Mouse (Mus musculus): ENCODE data around the gene Spata3.
A peak's percentile ranks its signal among the peaks of the same experiment; 100 is the strongest.
"Not testable (repeated sequence)": the region's sequence is repeated elsewhere in the genome, so short reads cannot be mapped to it uniquely, and the experiment has no call there.

Spata3 gene

GRCm38 (mm10) chr1:86016516-86016915 is at the start of gene Spata3:
Spata3 (plus strand) TSS chr1:86016816.
- no peak for DNase-seq

- no peak for DNase-seq
Observed at GRCm38 (mm10) chr1:85969081-85969480, 47.5 kb upstream of the Spata3 start.

- DNase-seq, result no peak
Observed at GRCm38 (mm10) chr1:85969519-85969918, 47.1 kb upstream of the Spata3 start.

GRCm38 (mm10) chr1:85971070-85971469 is 45.5 kb upstream of the Spata3 start:
- no peak for DNase-seq

GRCm38 (mm10) chr1:85972341-85972740 is 44.3 kb upstream of the Spata3 start:
- no peak for DNase-seq

GRCm38 (mm10) chr1:85973468-85973877 is 43.1 kb upstream of the Spata3 start:
- no peak for DNase-seq

- peak in 1 of 2 experiments; percentile 15 for DNase-seq
Observed at GRCm38 (mm10) chr1:85977709-85978108, 38.9 kb upstream of the Spata3 start.

- DNase-seq, result peak in 1 of 2 experiments; percentile 28
Observed at GRCm38 (mm10) chr1:85981738-85982357, 34.8 kb upstream of the Spata3 start.

- DNase-seq, result no peak
Observed at GRCm38 (mm10) chr1:85985784-85986183, 30.8 kb upstream of the Spata3 start.

GRCm38 (mm10) chr1:85988351-85988750 is 28.3 kb upstream of the Spata3 start:
- no peak for DNase-seq

GRCm38 (mm10) chr1:85988882-85989281 is 27.7 kb upstream of the Spata3 start:
- DNase-seq, result not testable (repeated sequence)

- DNase-seq, result no peak
Observed at GRCm38 (mm10) chr1:85992175-85992574, 24.4 kb upstream of the Spata3 start.

GRCm38 (mm10) chr1:85993541-85993940 is 23.1 kb upstream of the Spata3 start:
- no peak for DNase-seq

GRCm38 (mm10) chr1:85997221-85997620 is 19.4 kb upstream of the Spata3 start:
- DNase-seq, result no peak

GRCm38 (mm10) chr1:85998012-85998411 is 18.6 kb upstream of the Spata3 start:
- DNase-seq, result no peak

- DNase-seq, result no peak
Observed at GRCm38 (mm10) chr1:85999853-86000570, 16.6 kb upstream of the Spata3 start.

GRCm38 (mm10) chr1:86005540-86005939 is 11.1 kb upstream of the Spata3 start:
- no peak for DNase-seq

GRCm38 (mm10) chr1:86006040-86006439 is 10.6 kb upstream of the Spata3 start:
- no peak for DNase-seq

- peak; percentile 75 to 88 for DNase-seq
Observed at GRCm38 (mm10) chr1:86007778-86008177, 8.8 kb upstream of the Spata3 start.

GRCm38 (mm10) chr1:86015758-86016157 is 858 bp upstream of the Spata3 start:
- not testable (repeated sequence) for DNase-seq

- DNase-seq, result peak; percentile 67 to 70
Observed at GRCm38 (mm10) chr1:86018235-86019055, 1.8 kb downstream of the Spata3 start.

- DNase-seq, result peak in 1 of 2 experiments; percentile 17
Observed at GRCm38 (mm10) chr1:86021365-86021989, 4.9 kb downstream of the Spata3 start.

Measured in lung, postnatal 4 days (tissue).